Mouse (Mus musculus): ENCODE results near the gene Hpcal4. TPM values are rescaled to one million over a fixed set of nuclear protein-coding genes. Genes with fewer than 3 reads are reported as not detected.
A peak's percentile ranks its signal among the peaks of the same experiment; 100 is the strongest.

Gene Hpcal4
- polyA plus RNA-seq, 1 experiment from 2014 or later, result 19.9 TPM

GRCm38 (mm10) chr4:123229166-123229565 lies 46.1 kb downstream of the Hpcal4 start:
- Histone ChIP-seq H3K27ac (ENCODE audit: low read depth, low read length) (no peak overlapping the region), H3K27me3 (replicated peaks; ENCODE audit: control insufficient read depth, insufficient read depth, low read length) (peaks cover 10% of the 10 kb centered on the region), H3K4me1 (ENCODE audit: control insufficient read depth, insufficient read depth, low read length) (peaks cover 5% of the 10 kb centered on the region; the same call in 1 of the 2 replicates), H3K36me3 (ENCODE audit: control insufficient read depth, insufficient read depth, low read length) (no peaks in the 10 kb centered on the region), H3K9ac (ENCODE audit: low read length) (no peak overlapping the region), H3K4me2 (ENCODE audit: low read length) (no peak overlapping the region), H3K9me3 (replicated peaks; ENCODE audit: control insufficient read depth, low read length) (no peaks in the 10 kb centered on the region), H3K4me3 (ENCODE audit: low read depth, low read length) (no peak overlapping the region)
- DNase-seq (ENCODE audit: low spot score), result no peak
- ATAC-seq, result no peak
- 81% methylated on average over 11 of the region's 11 CpGs for WGBS

DNA sequence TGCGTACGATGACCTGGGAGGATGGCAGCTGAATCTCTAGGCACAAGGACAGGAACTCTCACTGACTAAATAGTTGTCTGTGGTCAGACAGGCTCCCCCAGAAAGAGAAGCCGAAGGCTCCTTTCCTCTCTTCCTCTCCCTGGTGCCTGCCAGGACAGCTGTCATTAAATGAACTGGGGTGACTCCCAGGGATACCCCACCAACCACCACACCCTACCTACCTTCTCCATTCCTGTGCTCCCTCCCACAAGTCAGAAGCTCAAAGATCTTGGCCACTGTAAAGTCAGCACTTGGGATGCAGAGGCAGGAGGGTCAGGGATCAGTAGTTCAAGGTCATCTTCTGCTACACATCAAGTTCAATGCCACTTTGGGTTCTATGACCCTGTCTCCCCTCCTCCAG lies 49.8 kb downstream of the Hpcal4 start:
- DNase-seq (ENCODE audit: low spot score), result no peak
- Histone ChIP-seq H3K9me3 (replicated peaks; ENCODE audit: control insufficient read depth, low read length) (no peaks in the 10 kb centered on the region), H3K4me3 (ENCODE audit: low read depth, low read length) (no peak overlapping the region), H3K27ac (ENCODE audit: low read depth, low read length) (no peak overlapping the region), H3K4me1 (ENCODE audit: control insufficient read depth, insufficient read depth, low read length) (peaks cover 5% of the 10 kb centered on the region; the same call in 1 of the 2 replicates), H3K4me2 (ENCODE audit: low read length) (no peak overlapping the region), H3K9ac (ENCODE audit: low read length) (no peak overlapping the region), H3K36me3 (ENCODE audit: control insufficient read depth, insufficient read depth, low read length) (no peaks in the 10 kb centered on the region), H3K27me3 (replicated peaks; ENCODE audit: control insufficient read depth, insufficient read depth, low read length) (peaks cover 16% of the 10 kb centered on the region)
- ATAC-seq, result no peak
- 70% methylated on average over 3 of the region's 3 CpGs for WGBS

GRCm38 (mm10) chr4:123233492-123234084 lies 50.6 kb downstream of the Hpcal4 start, which contains the start of gene Heyl:
Gene Heyl (plus strand): TSS chr4:123233556.
- Histone ChIP-seq H3K27me3 (replicated peaks; ENCODE audit: control insufficient read depth, insufficient read depth, low read length) (peaks cover 23% of the 10 kb centered on the region), H3K4me1 (ENCODE audit: control insufficient read depth, insufficient read depth, low read length) (peaks cover 5% of the 10 kb centered on the region; the same call in 1 of the 2 replicates), H3K27ac (ENCODE audit: low read depth, low read length) (no peak within 1 kb of the TSS), H3K9ac (ENCODE audit: low read length) (peak within 1 kb of the TSS; percentile 44; the same call in 1 of the 2 replicates), H3K36me3 (ENCODE audit: control insufficient read depth, insufficient read depth, low read length) (no peaks in the 10 kb centered on the region), H3K4me3 (ENCODE audit: low read depth, low read length) (peak within 1 kb of the TSS; percentile 33), H3K9me3 (replicated peaks; ENCODE audit: control insufficient read depth, low read length) (no peaks in the 10 kb centered on the region), H3K4me2 (ENCODE audit: low read length) (peak within 1 kb of the TSS; percentile 67)
- WGBS, result 2% methylated on average over 52 of the region's 52 CpGs
- DNase-seq (ENCODE audit: low spot score), result no peak
- peak; percentile 37 for ATAC-seq

GRCm38 (mm10) chr4:123235835-123236430 lies 52.9 kb downstream of the Hpcal4 start:
- no peaks in the 10 kb centered on the region for H3K36me3 ChIP-seq (ENCODE audit: control insufficient read depth, insufficient read depth, low read length)
- DNase-seq (ENCODE audit: low spot score) (no peak), ATAC-seq (no peak)
- H3K27me3 ChIP-seq (replicated peaks; ENCODE audit: control insufficient read depth, insufficient read depth, low read length), result peaks cover 39% of the 10 kb centered on the region
- H3K9ac ChIP-seq (ENCODE audit: low read length), result no peak overlapping the region
- WGBS, result 77% methylated on average over 9 of the region's 9 CpGs
- no peaks in the 10 kb centered on the region for H3K9me3 ChIP-seq (replicated peaks; ENCODE audit: control insufficient read depth, low read length)
- no peak overlapping the region for H3K4me2 ChIP-seq (ENCODE audit: low read length)
- H3K4me3 ChIP-seq (ENCODE audit: low read depth, low read length), result no peak overlapping the region
- H3K27ac ChIP-seq (ENCODE audit: low read depth, low read length), result no peak overlapping the region
- peaks cover 7% of the 10 kb centered on the region; the same call in 1 of the 2 replicates for H3K4me1 ChIP-seq (ENCODE audit: control insufficient read depth, insufficient read depth, low read length)

DNA sequence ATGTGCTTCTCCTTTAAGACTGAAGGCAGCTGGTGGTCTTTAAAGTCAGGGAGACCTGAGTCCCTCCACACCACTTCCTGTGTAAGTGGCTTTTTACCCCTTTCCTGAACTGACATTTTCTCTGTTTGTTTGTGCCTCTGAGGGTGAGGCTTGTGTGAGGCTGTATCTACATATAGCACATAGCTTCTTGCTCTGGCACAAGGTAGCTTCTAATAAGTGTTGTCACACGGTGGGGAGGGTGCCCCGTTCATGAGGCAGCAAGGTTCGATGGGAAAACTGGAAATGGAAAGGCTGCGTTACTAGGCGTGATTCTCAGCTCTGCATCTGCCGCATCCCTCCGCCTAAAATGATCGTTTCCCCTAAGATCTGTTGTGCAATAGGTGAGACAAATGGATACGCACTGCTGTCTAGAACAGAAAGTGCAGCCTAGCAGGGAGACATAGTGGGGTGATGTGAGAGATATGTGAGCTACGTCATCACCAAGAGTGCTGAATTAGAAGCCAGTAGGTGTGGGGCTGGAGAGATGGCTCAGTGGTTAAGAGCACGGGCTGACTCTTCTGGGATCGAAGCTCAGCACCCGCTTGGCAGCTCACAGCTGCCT lies 53.5 kb downstream of the Hpcal4 start:
- WGBS, result 87% methylated on average over 13 of the region's 13 CpGs
- H3K4me3 ChIP-seq (ENCODE audit: low read depth, low read length), result no peak overlapping the region
- no peak overlapping the region for H3K27ac ChIP-seq (ENCODE audit: low read depth, low read length)
- no peaks in the 10 kb centered on the region for H3K9me3 ChIP-seq (replicated peaks; ENCODE audit: control insufficient read depth, low read length)
- no peak overlapping the region for H3K9ac ChIP-seq (ENCODE audit: low read length)
- H3K4me2 ChIP-seq (ENCODE audit: low read length), result no peak overlapping the region
- no peaks in the 10 kb centered on the region for H3K36me3 ChIP-seq (ENCODE audit: control insufficient read depth, insufficient read depth, low read length)
- DNase-seq (ENCODE audit: low spot score) (no peak), ATAC-seq (no peak)
- H3K27me3 ChIP-seq (replicated peaks; ENCODE audit: control insufficient read depth, insufficient read depth, low read length), result peaks cover 39% of the 10 kb centered on the region
- peaks cover 7% of the 10 kb centered on the region; the same call in 1 of the 2 replicates for H3K4me1 ChIP-seq (ENCODE audit: control insufficient read depth, insufficient read depth, low read length)

- H3K4me2 ChIP-seq (ENCODE audit: low read length), result no peak overlapping the region
- DNase-seq (ENCODE audit: low spot score) (no peak), ATAC-seq (no peak)
- 66% methylated on average over 6 of the region's 6 CpGs for WGBS
- no peaks in the 10 kb centered on the region for H3K36me3 ChIP-seq (ENCODE audit: control insufficient read depth, insufficient read depth, low read length)
- peaks cover 39% of the 10 kb centered on the region for H3K27me3 ChIP-seq (replicated peaks; ENCODE audit: control insufficient read depth, insufficient read depth, low read length)
- no peak overlapping the region for H3K9ac ChIP-seq (ENCODE audit: low read length)
- H3K9me3 ChIP-seq (replicated peaks; ENCODE audit: control insufficient read depth, low read length), result no peaks in the 10 kb centered on the region
- no peak overlapping the region for H3K4me3 ChIP-seq (ENCODE audit: low read depth, low read length)
- no peak overlapping the region for H3K27ac ChIP-seq (ENCODE audit: low read depth, low read length)
- peaks cover 7% of the 10 kb centered on the region; the same call in 1 of the 2 replicates for H3K4me1 ChIP-seq (ENCODE audit: control insufficient read depth, insufficient read depth, low read length)
Measured at GRCm38 (mm10) chr4:123237386-123238266, 54.6 kb downstream of the Hpcal4 start.

GRCm38 (mm10) chr4:123239361-123240203 lies 56.6 kb downstream of the Hpcal4 start:
- ATAC-seq (no peak; the same call in 1 of the 2 replicates), DNase-seq (ENCODE audit: low spot score) (no peak)
- H3K4me2 ChIP-seq (ENCODE audit: low read length), result peak overlapping the region; percentile 47
- peaks cover 27% of the 10 kb centered on the region for H3K27me3 ChIP-seq (replicated peaks; ENCODE audit: control insufficient read depth, insufficient read depth, low read length)
- 8% methylated on average over 55 of the region's 58 CpGs for WGBS
- no peaks in the 10 kb centered on the region for H3K36me3 ChIP-seq (ENCODE audit: control insufficient read depth, insufficient read depth, low read length)
- peak overlapping the region; percentile 48 for H3K9ac ChIP-seq (ENCODE audit: low read length)
- H3K9me3 ChIP-seq (replicated peaks; ENCODE audit: control insufficient read depth, low read length), result no peaks in the 10 kb centered on the region
- H3K27ac ChIP-seq (ENCODE audit: low read depth, low read length), result no peak overlapping the region
- H3K4me1 ChIP-seq (ENCODE audit: control insufficient read depth, insufficient read depth, low read length), result 0 out of 2 replicates have a peak, but pooled peaks cover 2% of the 10 kb centered on the region
- peak overlapping the region; percentile 21 for H3K4me3 ChIP-seq (ENCODE audit: low read depth, low read length)

All from forebrain, embryonic 14.5 days (tissue).